25 mouse cellular contexts compared by ENCODE assay signal in genomic region chr4:134373295-134373694, GRCm38 (mm10). TPM values are rescaled to one million over a fixed set of nuclear protein-coding genes. Genes with fewer than 3 reads are reported as not detected.
DNase-seq lines count a peak whose midpoint lies in the region; ATAC-seq and TF ChIP-seq lines count a peak whose summit lies in the region.
"Had no signal": no experiment of that assay in that cellular context is flagged by ENCODE, and none has a peak within 500 bp of the region (broad histone marks: within the 10 kb centered on the region; RNA-seq: fewer than 3 reads in every experiment).

No protein-coding gene starts in this region.

- no peaks in the 10 kb centered on the region for H3K36me3 ChIP-seq in neural tube, embryonic 15.5 days
- H3K36me3 ChIP-seq: forebrain, embryonic 10.5 days; heart, embryonic 10.5 days; heart, embryonic 13.5 days had no signal

- intact Hi-C loops in left cerebral cortex, adult 2 months (cut with DNase I): no loop called here
- intact Hi-C loops in left cerebral cortex, postnatal 14 days (cut with DNase I): no loop called here

- H3K9me3 ChIP-seq in neural tube, embryonic 15.5 days (replicated peaks): no peaks in the 10 kb centered on the region
- H3K9me3 ChIP-seq: forebrain, embryonic 10.5 days; forebrain, embryonic 13.5 days; heart, embryonic 10.5 days; heart, embryonic 13.5 days had no signal

- WGBS in neural tube, embryonic 15.5 days: 87% methylated on average over 8 of the region's 8 CpGs

- no peak overlapping the region for H3K9ac ChIP-seq in neural tube, embryonic 15.5 days (replicated peaks)

- peaks cover 23% of the 10 kb centered on the region for H3K4me1 ChIP-seq in neural tube, embryonic 15.5 days

- no peak for ATAC-seq in neural tube, embryonic 15.5 days (ENCODE audit: low FRiP score)
- ATAC-seq: activated CD4-positive, CD25-positive, alpha-beta regulatory T cell, adult 4 months; forebrain, embryonic 13.5 days had no signal

- H3K4me2 ChIP-seq in neural tube, embryonic 15.5 days: peak overlapping the region; percentile 99; the same call in 1 of the 2 replicates

- TF ChIP-seq CTCF in left cerebral cortex, adult 2 months (IDR thresholded peaks at IDR 0.05): no peak

- peak overlapping the region; percentile 64 for H3K4me3 ChIP-seq in left cerebral cortex, adult 2 months
- H3K4me3 ChIP-seq in neural tube, embryonic 15.5 days (replicated peaks): no peak overlapping the region

- peak overlapping the region; percentile 65 for H3K27ac ChIP-seq in left cerebral cortex, adult 2 months
- H3K27ac ChIP-seq in neural tube, embryonic 15.5 days (replicated peaks): no peak overlapping the region
- H3K27ac ChIP-seq: forebrain, embryonic 10.5 days; forebrain, embryonic 13.5 days; heart, adult 2 months; heart, embryonic 10.5 days; heart, embryonic 13.5 days; hindbrain, embryonic 14.5 days had no signal

- H3K27me3 ChIP-seq in neural tube, embryonic 15.5 days (replicated peaks): peaks cover 37% of the 10 kb centered on the region

- peak; percentile 32 to 35 for DNase-seq in cerebellum, postnatal 10 days
- DNase-seq in cerebellum, adult 9-11 months: no peak
- no peak for DNase-seq in left cerebral cortex, adult 2 months (ENCODE audit: extremely low spot score in 1 of 2, low spot score in 2 of 2)
- DNase-seq in left cerebral cortex, postnatal 14 days (ENCODE audit: low spot score in 2 of 2): no peak
- no peak for DNase-seq in neural tube, embryonic 10.5 days (ENCODE audit: extremely low spot score, low spot score)
- no peak for DNase-seq in embryo, embryonic 10.5 days (ENCODE audit: low spot score)
- DNase-seq: adrenal gland, adult 8-10 months; adrenal gland, postnatal 25 days; cerebellum, adult 18-20 months; cerebellum, adult 9-10 months; cerebellum, postnatal 36 days; gastrocnemius, postnatal 10 days; gastrocnemius, postnatal 36 days; heart, adult 2 months; heart, postnatal 14 days; heart, postnatal 4 days had no signal

RNA-seq across cellular contexts. Expression of gene Extl1, which starts 10.4 kb away (rescaled TPM):
- total RNA-seq in left cerebral cortex, adult 2 months (2021): 10 to 100 TPM; 46.7 to 48.9 TPM
- 10 to 100 TPM; 52.3 to 53.7 TPM for total RNA-seq in left cerebral cortex, postnatal 14 days (2021)
- polyA plus RNA-seq in neural tube, embryonic 15.5 days (2015; fragmentation: Nextera tagmentation; extraction: Ambion mirVana): 0.75 and 1.2 TPM in 2 replicates
- total RNA-seq: granulocyte monocyte progenitor cell, adult 5-6 weeks had no signal

RNA-seq across cellular contexts. Expression of gene Pafah2, which starts 22.8 kb away (rescaled TPM):
- total RNA-seq in left cerebral cortex, adult 2 months (2021): 1 to 10 TPM; 6.5 to 6.9 TPM
- 10 to 100 TPM; 10.9 to 12.3 TPM for total RNA-seq in left cerebral cortex, postnatal 14 days (2021)
- 7.5 and 8.9 TPM in 2 replicates for polyA plus RNA-seq in neural tube, embryonic 15.5 days (2015; fragmentation: Nextera tagmentation; extraction: Ambion mirVana)

RNA-seq across cellular contexts. Expression of gene Slc30a2, which starts 30.3 kb away (rescaled TPM):
- not detected for total RNA-seq in left cerebral cortex, adult 2 months (2021)
- under 1 TPM in 1 of 2 experiments, not detected in 1; 0.17 TPM for total RNA-seq in left cerebral cortex, postnatal 14 days (2021)
- 0.14 and 0.20 TPM in 2 replicates for polyA plus RNA-seq in neural tube, embryonic 15.5 days (2015; fragmentation: Nextera tagmentation; extraction: Ambion mirVana)
- total RNA-seq: granulocyte monocyte progenitor cell, adult 5-6 weeks had no signal
- polyA plus RNA-seq: forebrain, embryonic 10.5 days; forebrain, embryonic 13.5 days; hindbrain, embryonic 11.5 days had no signal

RNA-seq across cellular contexts. Expression of gene Trim63, which starts 58.4 kb away (rescaled TPM):
- under 1 TPM; 0.21 to 0.25 TPM for total RNA-seq in left cerebral cortex, adult 2 months (2021)
- total RNA-seq in left cerebral cortex, postnatal 14 days (2021): under 1 TPM; 0.40 to 0.86 TPM
- 1.2 and 1.4 TPM in 2 replicates for polyA plus RNA-seq in neural tube, embryonic 15.5 days (2015; fragmentation: Nextera tagmentation; extraction: Ambion mirVana)
- total RNA-seq: adrenal gland, adult 8-10 months; adrenal gland, postnatal 25 days; granulocyte monocyte progenitor cell, adult 5-6 weeks had no signal
- polyA plus RNA-seq: activated CD4-positive, CD25-positive, alpha-beta regulatory T cell, adult 4 months; forebrain, embryonic 13.5 days had no signal

Comparison
In these comparisons a context has a peak if more than half of its experiments do, and no peak if none do; other contexts are left out.
1. DNase-seq: peak in cerebellum, postnatal 10 days (2 of 2); none in cerebellum, adult 9-11 months (single experiment), left cerebral cortex, adult 2 months (0 of 2), left cerebral cortex, postnatal 14 days (0 of 2), neural tube, embryonic 10.5 days (single experiment) and embryo, embryonic 10.5 days (single experiment).